Mouse (Mus musculus): ENCODE measurements at regions not wholly inside any gene's neighbourhood (a gene's known extent, or its start where the extent isn't known, plus 50 kb on each side); places are given as distances from the start of the nearest gene placed in this dataset.

GRCm38 (mm10) chr5:33534345-33534744, 95.1 kb downstream of the Fam53a start:
- TF ChIP-seq CTCF (conservative IDR thresholded peaks at IDR 0.05; ENCODE audit: low read length): no peak
- no peak for TF ChIP-seq POU5F1 (IDR thresholded peaks at IDR 0.05; ENCODE audit: borderline replicate concordance, low read length)
